Mouse (Mus musculus) limb, embryonic 13.5 days (tissue): ENCODE measurements around the gene Gm29666. TPM values are rescaled to one million over a fixed set of nuclear protein-coding genes. Genes with fewer than 3 reads are reported as not detected.

Source experiments
- microRNA-seq: library from miRNA; unstranded; fragments of <30 nt; microRNA quantifications from one replicate; pipeline ENCODE4, GENCODE M21; 2016
- polyA plus RNA-seq: library from polyadenylated mRNA; unstranded; fragments of >200 nt; fragmentation: Nextera tagmentation; extraction: Ambion mirVana; gene quantifications from 2 replicates; pipeline ENCODE4 v1.2.1, GENCODE M21; 2015

Gm29666 gene
- polyA plus RNA-seq, 1 experiment from 2014 or later, result 0.73 TPM

Small RNA genes lying within 50 kb of the gene (microRNA-seq; reads per million reads assigned to microRNA genes)
- 10.6 reads per million, percentile 28 among the genes with 10 or more reads in this experiment for gene Mir1249

Other genes with a start within 250 kb of the Gm29666 start
- gene Arhgap8, start 200.0 kb downstream of the Gm29666 start, polyA plus RNA-seq, result 6.7 and 7.5 TPM in 2 replicates
- gene Phf21b, start 64.0 kb downstream of the Gm29666 start, polyA plus RNA-seq, result 0.48 and 0.73 TPM in 2 replicates
- gene Nup50, start 3.4 kb upstream of the Gm29666 start, polyA plus RNA-seq, result 37.1 and 39.8 TPM in 2 replicates
- gene 5031439G07Rik, start 68.5 kb upstream of the Gm29666 start, polyA plus RNA-seq, result 8.0 and 9.1 TPM in 2 replicates
- gene Upk3a, start 97.1 kb upstream of the Gm29666 start, polyA plus RNA-seq, result not detected in 2 replicates
- 27.1 and 28.3 TPM in 2 replicates for gene Fam118a, start 108.9 kb upstream of the Gm29666 start, polyA plus RNA-seq
- gene Smc1b, start 211.9 kb upstream of the Gm29666 start, polyA plus RNA-seq, result 0.18 and 0.24 TPM in 2 replicates
- 0.83 and 1.3 TPM in 2 replicates for gene Ribc2, start 212.0 kb upstream of the Gm29666 start, polyA plus RNA-seq